Mouse (Mus musculus) megakaryocyte progenitor cell, adult 5-6 weeks (primary cell): Measurements from ENCODE around the gene Sash3. TPM values are rescaled to one million over a fixed set of nuclear protein-coding genes. Genes with fewer than 3 reads are reported as not detected.
"Not testable (repeated sequence)": the region's sequence is repeated elsewhere in the genome, so short reads cannot be mapped to it uniquely, and the experiment has no call there.

Experiments used
- ATAC-seq: replicated peaks from 2 replicates; pipeline ENCODE4 v1.8.0; 2016; ENCODE audit warnings: mild to moderate bottlenecking, moderate TSS enrichment, inconsistent platforms; ENCODE audit not compliant: poor library complexity
- total RNA-seq, 2 experiments: library from RNA; stranded (forward) in 1 of 2; stranded (reverse) in 1 of 2; fragments of 157-497, 149-512 nt in 1 of 2; fragments of 200-1000 nt in 1 of 2; gene quantifications; 2 replicates each; pipeline versions ENCODE4 v1.2.3 to v1.2.4; 2015 to 2017

Gene Sash3
- total RNA-seq, 2 experiments from 2014 or later, result 54.2 to 86.1 TPM

DNA sequence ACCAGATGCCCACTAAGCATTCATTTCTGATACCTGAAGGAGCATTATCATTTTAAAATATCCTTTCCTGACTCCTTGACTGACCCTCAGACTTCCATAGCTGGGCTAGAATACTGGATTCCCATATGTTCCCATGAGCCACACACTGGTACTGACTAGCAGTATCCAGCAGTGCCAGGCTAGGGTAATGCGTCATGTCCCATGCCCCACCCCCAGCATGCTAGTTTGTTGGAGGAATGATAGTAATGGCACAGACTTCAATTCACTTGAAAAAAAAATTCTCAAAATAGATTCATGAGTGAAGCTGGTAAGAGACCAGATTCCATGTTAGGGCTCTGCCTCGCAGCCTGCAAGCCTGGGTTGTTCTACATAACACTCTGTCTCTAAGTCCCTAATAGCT, 52.8 kb downstream of the Sash3 start:
- no peak for ATAC-seq

DNA sequence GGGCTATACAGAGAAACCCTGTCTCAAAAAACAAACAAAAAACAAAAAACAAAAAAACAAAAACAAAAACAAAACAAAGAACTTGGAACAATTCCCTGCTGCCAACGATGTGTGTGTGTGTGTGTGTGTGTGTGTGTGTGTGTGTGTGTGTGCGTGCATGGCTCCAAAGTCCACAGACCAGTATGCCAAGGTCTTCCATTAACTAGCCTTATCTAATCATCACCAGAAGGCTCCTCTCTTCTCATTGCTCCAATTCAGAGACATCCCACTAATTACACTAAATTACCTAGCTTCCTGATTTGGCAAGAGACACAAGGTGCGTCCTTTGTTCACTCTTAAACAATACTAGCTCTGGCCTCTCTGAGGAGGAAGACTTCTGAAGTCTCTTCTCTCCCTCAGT, 54.5 kb downstream of the Sash3 start:
- ATAC-seq, result no peak

DNA sequence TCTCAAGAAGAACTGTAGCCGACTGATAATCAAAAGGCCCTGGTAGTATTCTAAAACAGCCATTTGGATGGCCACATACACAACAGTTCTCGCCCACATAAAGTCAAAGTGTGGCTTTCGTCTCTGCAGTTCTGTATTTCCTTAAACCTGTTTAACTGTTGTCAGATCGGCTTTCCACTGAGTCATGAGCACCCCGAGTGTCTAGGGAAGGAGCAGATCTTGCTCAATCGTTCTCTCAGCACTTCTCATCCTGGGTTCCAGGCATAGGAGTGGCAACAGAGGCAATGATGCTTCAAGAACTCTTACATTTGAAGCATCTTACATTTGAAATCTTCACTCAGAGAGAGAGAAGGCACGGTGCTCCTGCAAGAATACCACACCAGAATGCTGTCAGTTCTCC, 55.7 kb downstream of the Sash3 start:
- ATAC-seq, result peak; percentile 75

DNA sequence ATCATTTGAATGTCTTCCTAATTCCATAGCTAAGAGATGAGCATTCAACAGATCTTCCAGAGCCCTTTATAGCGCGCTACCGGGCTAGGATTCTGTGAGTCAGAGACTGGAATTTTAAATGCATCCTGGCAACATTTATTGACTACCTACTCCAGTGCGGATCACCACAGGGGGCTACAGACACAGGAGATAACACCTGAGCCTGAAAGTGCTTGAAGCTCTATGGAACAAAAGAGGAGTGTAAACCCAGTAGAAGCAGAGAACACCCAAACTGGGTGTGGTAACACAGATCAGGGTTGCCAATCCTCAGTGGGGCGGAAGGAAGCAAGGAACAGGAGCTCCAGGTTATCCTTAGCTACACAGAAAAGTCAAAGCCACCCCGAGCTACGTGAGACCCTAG, 56.2 kb downstream of the Sash3 start:
- ATAC-seq, result no peak

DNA sequence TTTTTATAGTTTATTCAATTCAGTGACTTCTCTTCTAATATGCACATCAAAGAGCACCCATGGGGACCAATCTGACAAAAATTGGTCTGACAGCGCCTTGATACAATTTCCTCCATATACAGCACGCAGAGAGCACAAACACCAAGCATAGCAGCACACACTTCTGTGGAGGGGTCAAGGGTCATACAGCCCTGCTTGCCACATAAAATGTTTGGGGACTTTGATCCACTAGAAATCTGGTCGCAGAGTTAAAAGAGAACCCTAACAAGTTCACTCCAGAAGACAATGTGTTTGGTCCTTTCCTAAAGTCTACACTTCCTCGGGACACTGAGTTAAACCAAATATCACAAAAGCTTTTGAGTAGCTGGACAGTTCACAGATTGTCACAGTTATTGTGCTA, 56.8 kb downstream of the Sash3 start:
- no peak for ATAC-seq

DNA sequence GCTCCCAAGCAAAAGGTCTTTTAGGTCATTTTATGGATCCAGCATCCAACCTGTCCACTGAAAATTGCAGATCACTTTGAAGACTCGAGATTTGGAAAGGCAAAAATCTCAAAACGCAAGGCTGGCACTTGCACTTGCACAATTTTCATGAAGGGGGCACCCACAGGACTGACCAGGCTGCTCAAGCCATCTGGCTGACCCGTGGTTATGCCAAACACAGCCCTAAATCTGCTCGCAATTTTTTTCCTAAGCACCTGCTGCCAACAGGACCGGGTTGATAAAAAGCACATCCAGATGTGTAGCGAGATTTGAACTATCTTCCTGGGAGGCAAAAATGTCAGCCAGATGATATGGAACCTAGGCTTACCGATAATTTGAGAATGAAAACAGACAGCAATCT, 57.5 kb downstream of the Sash3 start:
- ATAC-seq, result no peak

DNA sequence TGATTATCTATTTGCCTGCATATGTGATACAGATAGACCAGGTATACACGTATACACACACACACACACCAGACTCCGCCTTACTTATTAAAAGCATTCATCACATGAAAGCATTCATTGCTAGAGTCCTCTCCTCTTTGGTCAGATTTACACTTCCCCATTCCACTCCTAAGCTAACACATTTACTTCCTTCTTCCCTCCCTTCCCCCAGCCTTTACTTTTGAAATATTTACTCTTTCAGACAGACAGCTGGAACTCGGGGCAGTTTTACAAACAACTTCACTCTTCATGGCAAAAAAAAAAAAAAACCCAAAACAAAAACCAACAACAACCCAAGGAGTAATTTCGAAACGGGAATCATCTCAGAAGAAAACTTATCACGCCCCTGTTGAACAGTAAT, 58.2 kb downstream of the Sash3 start:
- peak; percentile 7; the same call in 1 of the 2 replicates for ATAC-seq

DNA sequence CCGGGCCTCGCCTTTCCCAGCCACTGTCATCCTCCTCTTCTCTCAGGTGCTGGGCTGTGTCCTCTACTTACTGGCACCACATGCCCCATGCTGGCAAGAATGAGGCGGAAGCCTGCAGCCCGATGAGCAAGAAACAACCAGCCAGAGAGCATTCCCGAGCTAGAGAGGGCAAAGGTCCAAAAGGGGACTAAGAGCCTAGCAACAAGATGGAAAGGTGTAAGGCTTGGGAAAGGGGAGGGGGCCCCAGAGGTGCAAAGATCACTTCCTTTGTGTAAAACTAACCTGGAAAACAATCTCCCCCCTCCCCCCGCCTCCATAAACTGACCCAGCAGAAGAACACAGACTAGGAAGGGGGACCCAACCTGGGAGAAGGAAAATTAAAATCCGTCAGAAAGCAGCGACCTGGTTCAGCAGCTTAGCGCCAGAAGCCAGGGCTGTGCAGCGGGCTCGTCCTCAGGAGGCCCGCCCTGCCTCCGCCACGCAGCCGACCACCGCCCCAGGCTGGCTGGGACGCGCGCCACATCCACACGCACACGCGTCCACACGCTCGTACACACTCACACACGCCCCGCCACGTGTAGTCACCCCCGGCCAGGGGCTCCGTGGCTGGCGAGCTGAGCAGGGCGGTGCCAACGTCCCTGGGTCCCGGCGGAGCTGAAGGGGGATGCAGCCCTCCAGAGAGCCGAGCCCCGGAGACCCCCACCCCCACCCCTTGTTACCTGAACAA, 61.7 kb downstream of the Sash3 start:
- peak; percentile 35; the same call in 1 of the 2 replicates for ATAC-seq

DNA sequence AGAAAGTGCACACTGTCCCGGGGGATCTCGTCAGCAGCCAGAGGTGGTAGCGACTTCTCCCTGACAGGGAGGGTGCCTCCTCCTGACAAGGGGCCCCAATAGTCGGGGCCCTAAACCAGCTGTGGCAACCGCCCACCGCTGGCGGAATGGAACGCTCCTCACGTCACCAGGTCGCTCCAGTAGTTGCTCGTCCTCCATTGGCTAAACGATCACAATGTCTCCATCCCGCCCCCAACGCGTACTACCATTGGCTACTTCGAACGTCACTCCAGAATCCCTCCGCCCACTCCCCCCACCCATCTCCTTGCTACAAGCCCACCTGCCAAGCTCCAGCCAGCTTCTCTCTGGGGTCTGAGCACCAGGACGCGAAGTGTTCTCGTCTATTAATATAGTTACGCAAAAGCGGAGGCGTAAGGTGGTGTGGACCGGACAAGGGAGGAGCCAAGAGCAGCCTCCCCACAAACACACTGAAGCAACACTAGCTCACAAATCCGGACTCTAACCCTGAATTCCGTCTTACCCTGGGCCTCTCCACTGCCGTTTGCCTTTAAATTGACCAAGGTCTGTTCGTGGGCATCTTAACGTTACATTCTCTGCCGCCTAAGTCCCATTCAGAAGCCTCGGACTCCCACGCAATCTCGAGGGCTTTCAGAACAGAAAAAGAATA, 62.4 kb downstream of the Sash3 start, which contains the start of gene Zdhhc9:
Gene Zdhhc9, minus strand, starts transcription at position 360 of the 667 bp plus-strand sequence.
- peak; percentile 98 for ATAC-seq

DNA sequence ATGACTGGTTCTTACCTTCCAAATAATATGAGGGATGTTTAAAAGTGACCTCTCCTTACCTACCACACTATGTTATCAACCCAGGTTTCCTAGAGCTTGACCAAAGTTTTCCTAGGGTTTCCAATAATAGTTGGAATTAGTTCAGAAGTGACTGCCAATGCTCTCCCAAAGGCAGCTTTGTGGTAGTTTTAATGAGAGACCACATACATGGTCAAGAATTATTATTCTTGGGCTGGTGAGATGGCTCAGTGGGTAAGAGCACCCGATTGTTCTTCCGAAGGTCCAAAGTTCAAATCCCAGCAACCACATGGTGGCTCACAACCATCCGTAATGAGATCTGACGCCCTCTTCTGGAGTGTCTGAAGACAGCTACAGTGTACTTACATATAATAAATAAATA, 63.5 kb downstream of the Sash3 start:
- ATAC-seq, result not testable (repeated sequence)

Other genes starting within 250 kb of the Sash3 start
- 72.3 and 90.0 TPM in 2 replicates for gene Ocrl, start 234.0 kb upstream of the Sash3 start, total RNA-seq (2015)
- 25.7 and 34.6 TPM in 2 replicates for gene Ocrl, start 234.0 kb upstream of the Sash3 start, total RNA-seq (2017)
- gene Apln, start 111.6 kb upstream of the Sash3 start, total RNA-seq (2015), result 0.76 and 0.99 TPM in 2 replicates
- 0.75 and 1.7 TPM in 2 replicates for gene Apln, start 111.6 kb upstream of the Sash3 start, total RNA-seq (2017)
- not detected in 2 replicates for gene Xpnpep2, start 37.7 kb upstream of the Sash3 start, total RNA-seq (2015)
- gene Xpnpep2, start 37.7 kb upstream of the Sash3 start, total RNA-seq (2017), result not detected in 2 replicates
- gene Zdhhc9, start 62.4 kb downstream of the Sash3 start, total RNA-seq (2015), result 33.7 and 38.3 TPM in 2 replicates
- gene Zdhhc9, start 62.4 kb downstream of the Sash3 start, total RNA-seq (2017), result 6.2 and 9.2 TPM in 2 replicates
- gene Utp14a, start 110.4 kb downstream of the Sash3 start, total RNA-seq (2015), result 37.2 and 39.8 TPM in 2 replicates
- 70.0 and 86.7 TPM in 2 replicates for gene Utp14a, start 110.4 kb downstream of the Sash3 start, total RNA-seq (2017)
- 10.0 and 10.3 TPM in 2 replicates for gene Bcorl1, start 194.9 kb downstream of the Sash3 start, total RNA-seq (2015)
- gene Bcorl1, start 194.9 kb downstream of the Sash3 start, total RNA-seq (2017), result 4.3 and 6.9 TPM in 2 replicates